Mouse (Mus musculus): ENCODE data around the gene Isl1.

The Isl1 gene
- long read RNA-seq, experiment 1, transcript Isl1-201 (6 exons, 2,516 nt), result major isoform, 8 of 12 reads
- long read RNA-seq, experiment 1, partial matches to known transcripts, result 0 of 12 reads
- long read RNA-seq, experiment 1, other reads (novel, unspliced or antisense), result 2 of 12 reads
- long read RNA-seq, experiment 2, transcript Isl1-201 (6 exons, 2,516 nt), result major isoform, 11 of 16 reads
- long read RNA-seq, experiment 2, partial matches to known transcripts, result 1 of 16 reads
- long read RNA-seq, experiment 2, other reads (novel, unspliced or antisense), result 2 of 16 reads

- intact Hi-C loops (cut with DNase I), result loop anchor here (5.0 kb wide), 2 partner anchors 397 to 633 kb away; no protein-coding TSS in a partner anchor
Measured at GRCm38 (mm10) chr13:116309584-116310462, at the start of gene Isl1. Gene Isl1, minus strand, starts transcription at chr13:116309689.

GRCm38 (mm10) chr13:116335763-116336162 lies 26.3 kb upstream of the Isl1 start:
- intact Hi-C loops (cut with DNase I), result no loop called here

GRCm38 (mm10) chr13:116313636-116314530 lies 4.4 kb upstream of the Isl1 start:
- intact Hi-C loops (cut with DNase I), result loop anchor here (5.0 kb wide), 1 partner anchor 637 kb away; no protein-coding TSS in a partner anchor

- intact Hi-C loops (cut with DNase I), result loop anchor here (5.0 kb wide), 1 partner anchor 635 kb away; no protein-coding TSS in a partner anchor
Measured at GRCm38 (mm10) chr13:116311871-116312720, 2.6 kb upstream of the Isl1 start.

GRCm38 (mm10) chr13:116311011-116311410 lies 1.5 kb upstream of the Isl1 start:
- intact Hi-C loops (cut with DNase I), result loop anchor here (5.0 kb wide), 1 partner anchor 634 kb away; no protein-coding TSS in a partner anchor

GRCm38 (mm10) chr13:116310463-116310765 lies 925 bp upstream of the Isl1 start:
- intact Hi-C loops (cut with DNase I), result loop anchor here (5.0 kb wide), 1 partner anchor 633 kb away; no protein-coding TSS in a partner anchor

GRCm38 (mm10) chr13:116308933-116309583 lies 431 bp downstream of the Isl1 start:
- intact Hi-C loops (cut with DNase I), result loop anchor here (5.0 kb wide), 1 partner anchor 398 kb away; no protein-coding TSS in a partner anchor

- intact Hi-C loops (cut with DNase I), result loop anchor here (5.0 kb wide), 1 partner anchor 399 kb away; no protein-coding TSS in a partner anchor
Measured at GRCm38 (mm10) chr13:116308121-116308932, 1.2 kb downstream of the Isl1 start.

GRCm38 (mm10) chr13:116306591-116306990 lies 2.9 kb downstream of the Isl1 start:
- intact Hi-C loops (cut with DNase I), result loop anchor here (5.0 kb wide), 1 partner anchor 401 kb away; no protein-coding TSS in a partner anchor

- intact Hi-C loops (cut with DNase I), result loop anchor here (5.0 kb wide), 1 partner anchor 402 kb away; no protein-coding TSS in a partner anchor
Measured at GRCm38 (mm10) chr13:116305721-116306120, 3.8 kb downstream of the Isl1 start.

- intact Hi-C loops (cut with DNase I), result loop anchor here (5.0 kb wide), 1 partner anchor 402 kb away; no protein-coding TSS in a partner anchor
Measured at GRCm38 (mm10) chr13:116304713-116305470, 4.6 kb downstream of the Isl1 start.

- intact Hi-C loops (cut with DNase I), result no loop called here
Measured at GRCm38 (mm10) chr13:116303766-116304165, 5.7 kb downstream of the Isl1 start.

GRCm38 (mm10) chr13:116302861-116303260 lies 6.6 kb downstream of the Isl1 start:
- intact Hi-C loops (cut with DNase I), result no loop called here

GRCm38 (mm10) chr13:116301706-116302105 lies 7.8 kb downstream of the Isl1 start:
- intact Hi-C loops (cut with DNase I), result no loop called here

- intact Hi-C loops (cut with DNase I), result no loop called here
Measured at GRCm38 (mm10) chr13:116299241-116299640, 10.2 kb downstream of the Isl1 start.

GRCm38 (mm10) chr13:116298641-116299170 lies 10.8 kb downstream of the Isl1 start:
- intact Hi-C loops (cut with DNase I), result no loop called here

GRCm38 (mm10) chr13:116298001-116298400 lies 11.5 kb downstream of the Isl1 start:
- intact Hi-C loops (cut with DNase I), result no loop called here
